8 mouse cellular contexts compared by ENCODE assay signal in genomic region chr10:117416636-117417469, GRCm38 (mm10). TPM values are rescaled to one million over a fixed set of nuclear protein-coding genes. Genes with fewer than 3 reads are reported as not detected.
DNase-seq lines count a peak whose midpoint lies in the region; ATAC-seq lines count a peak whose summit lies in the region.

No protein-coding gene starts in this region.

- H3K9ac ChIP-seq in liver, embryonic 11.5 days (ENCODE audit: low read depth, low read length) = no peak overlapping the region; the same call in 1 of the 2 replicates
- no peak overlapping the region for H3K9ac ChIP-seq in embryonic facial prominence, embryonic 13.5 days
- no peak overlapping the region for H3K9ac ChIP-seq in limb, embryonic 11.5 days (ENCODE audit: low read length)
- H3K9ac ChIP-seq in neural tube, embryonic 13.5 days = peak overlapping the region; percentile 27; the same call in 1 of the 2 replicates

- no peak for ATAC-seq in liver, embryonic 11.5 days (replicated peaks; ENCODE audit: low FRiP score)
- no peak for ATAC-seq in embryonic facial prominence, embryonic 13.5 days (ENCODE audit: insufficient number of reproducible peaks, insufficient read depth, low FRiP score, low TSS enrichment, low read depth)
- no peak for ATAC-seq in limb, embryonic 11.5 days (ENCODE audit: insufficient number of reproducible peaks, low FRiP score, low TSS enrichment, low read depth)
- no peak for ATAC-seq in neural tube, embryonic 13.5 days (ENCODE audit: low read depth)

- intact Hi-C loops in gastrocnemius, postnatal 36 days (cut with DNase I) = no loop called here

- no peak for DNase-seq in liver, embryonic 11.5 days (ENCODE audit: low spot score)
- no peak for DNase-seq in liver
- DNase-seq in limb, embryonic 11.5 days (ENCODE audit: low spot score) = no peak
- no peak for DNase-seq in gastrocnemius, postnatal 36 days
- DNase-seq in adrenal gland, postnatal 14 days = no peak
- DNase-seq in ovary, postnatal 36 days (ENCODE audit: low spot score) = no peak

- peak overlapping the region; percentile 61 for H3K27ac ChIP-seq in liver, embryonic 11.5 days (ENCODE audit: low read depth, low read length)
- H3K27ac ChIP-seq in embryonic facial prominence, embryonic 13.5 days = no peak overlapping the region
- no peak overlapping the region for H3K27ac ChIP-seq in limb, embryonic 11.5 days (replicated peaks; ENCODE audit: low read depth, low read length)
- peak overlapping the region; percentile 79 for H3K27ac ChIP-seq in neural tube, embryonic 13.5 days (replicated peaks)

- H3K4me2 ChIP-seq in liver, embryonic 11.5 days = peak overlapping the region; percentile 88
- H3K4me2 ChIP-seq in embryonic facial prominence, embryonic 13.5 days = peak overlapping the region; percentile 63
- H3K4me2 ChIP-seq in limb, embryonic 11.5 days (ENCODE audit: low read depth, severe bottlenecking) = peak overlapping the region; percentile 36; the same call in 1 of the 2 replicates
- H3K4me2 ChIP-seq in neural tube, embryonic 13.5 days = peak overlapping the region; percentile 57

- H3K27me3 ChIP-seq in liver, embryonic 11.5 days (replicated peaks; ENCODE audit: control insufficient read depth, insufficient read depth, low read length) = no peaks in the 10 kb centered on the region
- H3K27me3 ChIP-seq in embryonic facial prominence, embryonic 13.5 days = peaks cover 5% of the 10 kb centered on the region
- H3K27me3 ChIP-seq in limb, embryonic 11.5 days (ENCODE audit: control insufficient read depth, insufficient read depth, low read length) = no peaks in the 10 kb centered on the region
- no peaks in the 10 kb centered on the region; the same call in 1 of the 2 replicates for H3K27me3 ChIP-seq in neural tube, embryonic 13.5 days

- H3K4me3 ChIP-seq in liver, embryonic 11.5 days (ENCODE audit: low read depth, low read length) = peak overlapping the region; percentile 51
- no peak overlapping the region for H3K4me3 ChIP-seq in embryonic facial prominence, embryonic 13.5 days
- H3K4me3 ChIP-seq in limb, embryonic 11.5 days (ENCODE audit: low read depth, low read length) = no peak overlapping the region
- peak overlapping the region; percentile 30; the same call in 1 of the 2 replicates for H3K4me3 ChIP-seq in neural tube, embryonic 13.5 days

- H3K9me3 ChIP-seq in liver, embryonic 11.5 days (ENCODE audit: control insufficient read depth, low read length) = no peaks in the 10 kb centered on the region
- H3K9me3 ChIP-seq in embryonic facial prominence, embryonic 13.5 days = no peaks in the 10 kb centered on the region
- H3K9me3 ChIP-seq in limb, embryonic 11.5 days (ENCODE audit: control insufficient read depth, low read length) = no peaks in the 10 kb centered on the region
- H3K9me3 ChIP-seq in neural tube, embryonic 13.5 days = no peaks in the 10 kb centered on the region

- no peaks in the 10 kb centered on the region for H3K36me3 ChIP-seq in liver, embryonic 11.5 days (ENCODE audit: control insufficient read depth, insufficient read depth, low read length)
- no peaks in the 10 kb centered on the region for H3K36me3 ChIP-seq in embryonic facial prominence, embryonic 13.5 days
- H3K36me3 ChIP-seq in limb, embryonic 11.5 days (ENCODE audit: control insufficient read depth, insufficient read depth, low read length) = no peaks in the 10 kb centered on the region
- no peaks in the 10 kb centered on the region for H3K36me3 ChIP-seq in neural tube, embryonic 13.5 days

- WGBS in liver, embryonic 11.5 days = 69% methylated on average over 16 of the region's 16 CpGs
- WGBS in embryonic facial prominence, embryonic 13.5 days = 86% methylated on average over 16 of the region's 16 CpGs
- 83% methylated on average over 16 of the region's 16 CpGs for WGBS in limb, embryonic 11.5 days
- 85% methylated on average over 16 of the region's 16 CpGs for WGBS in neural tube, embryonic 13.5 days

- H3K4me1 ChIP-seq in liver, embryonic 11.5 days (replicated peaks; ENCODE audit: control insufficient read depth, insufficient read depth, low read length) = peaks cover 13% of the 10 kb centered on the region
- peaks cover 24% of the 10 kb centered on the region for H3K4me1 ChIP-seq in embryonic facial prominence, embryonic 13.5 days
- no peaks in the 10 kb centered on the region; the same call in 1 of the 2 replicates for H3K4me1 ChIP-seq in limb, embryonic 11.5 days (ENCODE audit: control insufficient read depth, insufficient read depth, low read length)
- peaks cover 27% of the 10 kb centered on the region for H3K4me1 ChIP-seq in neural tube, embryonic 13.5 days (replicated peaks)

RNA-seq across cellular contexts. Expression of gene Cpsf6, which starts 37.0 kb away (rescaled TPM):
- polyA plus RNA-seq in liver, embryonic 11.5 days (2014; fragmentation: Nextera tagmentation; extraction: Ambion mirVana) = 135 and 155 TPM in 2 replicates
- 161 and 169 TPM in 2 replicates for polyA plus RNA-seq in embryonic facial prominence, embryonic 13.5 days (2015; fragmentation: Nextera tagmentation; extraction: Ambion mirVana)
- 225 and 251 TPM in 2 replicates for polyA plus RNA-seq in limb, embryonic 11.5 days (2014; fragmentation: Nextera tagmentation; extraction: Ambion mirVana)
- polyA plus RNA-seq in neural tube, embryonic 13.5 days (2015; fragmentation: Nextera tagmentation; extraction: Ambion mirVana) = 144 and 167 TPM in 2 replicates
- total RNA-seq in gastrocnemius, postnatal 36 days (2021) = 10 to 100 TPM; 18.9 to 20.3 TPM
- total RNA-seq in adrenal gland, postnatal 14 days (2021) = 76.0 and 87.9 TPM in 2 replicates

Comparison
In these comparisons a context has a peak if more than half of its experiments do, and no peak if none do; other contexts are left out.
1. H3K27ac ChIP-seq: peak in liver, embryonic 11.5 days (single experiment) and neural tube, embryonic 13.5 days (single experiment); none in embryonic facial prominence, embryonic 13.5 days (single experiment) and limb, embryonic 11.5 days (single experiment).
2. H3K4me2 ChIP-seq: peak in every context shown above with its lines; median percentile 88 in liver, embryonic 11.5 days; 63 in embryonic facial prominence, embryonic 13.5 days; 57 in neural tube, embryonic 13.5 days; 36 in limb, embryonic 11.5 days.
3. H3K4me3 ChIP-seq: peak in liver, embryonic 11.5 days (single experiment) and neural tube, embryonic 13.5 days (single experiment); none in embryonic facial prominence, embryonic 13.5 days (single experiment) and limb, embryonic 11.5 days (single experiment).